Mouse (Mus musculus) layer of hippocampus, postnatal 25 days (tissue): Measurements from ENCODE around the gene Ncoa6. TPM values are rescaled to one million over a fixed set of nuclear protein-coding genes. Genes with fewer than 3 reads are reported as not detected.
"Not testable (repeated sequence)": the region's sequence is repeated elsewhere in the genome, so short reads cannot be mapped to it uniquely, and the experiment has no call there.

Source experiments
- DNase-seq, 2 experiments: peaks; one replicate each; pipeline ENCODE4 v3.0.0; 2022; ENCODE audit warnings: mixed read lengths in 2 of 2, low spot score in 1 of 2; ENCODE audit errors: extremely low spot score in 1 of 2
- total RNA-seq, 2 experiments: library from RNA; stranded (reverse); gene quantifications; 2 replicates each; pipeline ENCODE4 v1.2.3; 2021

Ncoa6 gene
- total RNA-seq, result 10 to 100 TPM; 54.9 to 73.7 TPM

- peak; percentile 45 to 52 for DNase-seq
These were observed at the start of gene Ncoa6 for GRCm38 (mm10) chr2:155473570-155474088. Gene Ncoa6, minus strand, starts transcription at chr2:155473894.

GRCm38 (mm10) chr2:155518531-155519270 is 45.0 kb upstream of the Ncoa6 start:
- no peak for DNase-seq

- DNase-seq, result peak; percentile 85 to 95
These were observed 44.0 kb upstream of the Ncoa6 start, which contains the start of the genes Acss2 and Ggt7 for GRCm38 (mm10) chr2:155517455-155518423. Gene Acss2, plus strand, starts transcription at chr2:155517948. Gene Ggt7, minus strand, starts transcription at chr2:155518237.

- peak; percentile 57 to 70 for DNase-seq
These were observed 42.2 kb upstream of the Ncoa6 start for GRCm38 (mm10) chr2:155515941-155516340.

GRCm38 (mm10) chr2:155514666-155515065 is 41.0 kb upstream of the Ncoa6 start:
- peak; percentile 76 to 81 for DNase-seq

GRCm38 (mm10) chr2:155513543-155513942 is 39.8 kb upstream of the Ncoa6 start:
- peak; percentile 20 to 31 for DNase-seq

- DNase-seq, result peak in 1 of 2 experiments; percentile 31
These were observed 38.8 kb upstream of the Ncoa6 start for GRCm38 (mm10) chr2:155512479-155512878.

- DNase-seq, result no peak
These were observed 34.2 kb upstream of the Ncoa6 start for GRCm38 (mm10) chr2:155507721-155508470.

GRCm38 (mm10) chr2:155505811-155506210 is 32.1 kb upstream of the Ncoa6 start:
- DNase-seq, result no peak

GRCm38 (mm10) chr2:155504440-155505355 is 31.0 kb upstream of the Ncoa6 start:
- DNase-seq, result peak in 1 of 2 experiments; percentile 39

- DNase-seq, result no peak
These were observed 28.9 kb upstream of the Ncoa6 start for GRCm38 (mm10) chr2:155502596-155502995.

GRCm38 (mm10) chr2:155490998-155491397 is 17.3 kb upstream of the Ncoa6 start:
- no peak for DNase-seq

GRCm38 (mm10) chr2:155482021-155482420 is 8.3 kb upstream of the Ncoa6 start:
- DNase-seq, result peak in 1 of 2 experiments; percentile 70

GRCm38 (mm10) chr2:155472671-155473569 is 774 bp downstream of the Ncoa6 start:
- DNase-seq, result peak in 1 of 2 experiments; percentile 30

- DNase-seq, result no peak
These were observed 6.8 kb downstream of the Ncoa6 start for GRCm38 (mm10) chr2:155466861-155467260.

- no peak for DNase-seq
These were observed 20.1 kb downstream of the Ncoa6 start for GRCm38 (mm10) chr2:155453591-155453990.

GRCm38 (mm10) chr2:155451256-155451655 is 22.4 kb downstream of the Ncoa6 start:
- DNase-seq, result no peak

GRCm38 (mm10) chr2:155447906-155448305 is 25.8 kb downstream of the Ncoa6 start:
- DNase-seq, result not testable (repeated sequence)
